Mouse (Mus musculus) testis, adult 2 months (tissue): ENCODE measurements at regions not wholly inside any gene's neighbourhood (a gene's known extent, or its start where the extent isn't known, plus 50 kb on each side); places are given as distances from the start of the nearest gene placed in this dataset.

Experiments used
- H3K27ac ChIP-seq: fragments of 200-500 bp; 2 replicates; pipeline ENCODE4 v1.5.1; 2012; ENCODE audit warnings: low read depth, low read length; ENCODE audit not compliant: control insufficient read depth, insufficient read depth
- H3K27me3 ChIP-seq: fragments of 200-500 bp; 2 replicates; pipeline ENCODE4 v1.6.1; 2012; ENCODE audit warnings: mild to moderate bottlenecking, low read length, moderate library complexity; ENCODE audit not compliant: control insufficient read depth, insufficient read depth
- H3K36me3 ChIP-seq: fragments of 200-500 bp; 2 replicates; pipeline ENCODE4 v1.6.1; 2012; ENCODE audit warnings: mild to moderate bottlenecking, low read length; ENCODE audit not compliant: control insufficient read depth, insufficient read depth
- H3K4me1 ChIP-seq: fragments of 200-500 bp; 2 replicates; pipeline ENCODE4 v1.6.1; 2012; ENCODE audit warnings: low read length; ENCODE audit not compliant: control insufficient read depth, insufficient read depth
- H3K4me3 ChIP-seq: fragments of 200-500 bp; 2 replicates; pipeline ENCODE4 v1.5.1; 2012; ENCODE audit warnings: low read depth, mild to moderate bottlenecking, low read length, moderate library complexity, mixed read lengths; ENCODE audit not compliant: control insufficient read depth
- CTCF ChIP-seq: fragments of 200-500 bp; IDR thresholded peaks from 2 replicates; pipeline ENCODE4 v1.5.1; 2012; ENCODE audit warnings: low read depth, mild to moderate bottlenecking, inconsistent platforms, low read length, moderate library complexity; ENCODE audit not compliant: control insufficient read depth, insufficient read depth, insufficient replicate concordance
- POLR2A ChIP-seq: fragments of 200-500 bp; IDR thresholded peaks from 2 replicates; pipeline ENCODE4 v1.6.1; 2012; ENCODE audit warnings: low read depth, mild to moderate bottlenecking, inconsistent platforms, low read length, moderate library complexity; ENCODE audit not compliant: control insufficient read depth

- no peaks in the 10 kb centered on the region for H3K36me3 ChIP-seq
- TF ChIP-seq CTCF = no peak
- no peak for TF ChIP-seq POLR2A
- H3K27me3 ChIP-seq = no peaks in the 10 kb centered on the region
- H3K4me1 ChIP-seq = no peaks in the 10 kb centered on the region
- no peak overlapping the region for H3K27ac ChIP-seq
- H3K4me3 ChIP-seq = no peak overlapping the region
These were observed 81.8 kb upstream of the Csl start for GRCm38 (mm10) chr10:99841167-99841843.

GRCm38 (mm10) chr10:99840179-99840876, 80.9 kb upstream of the Csl start:
- H3K4me1 ChIP-seq = no peaks in the 10 kb centered on the region
- no peak overlapping the region for H3K4me3 ChIP-seq
- TF ChIP-seq POLR2A (no peak), CTCF (no peak)
- no peak overlapping the region for H3K27ac ChIP-seq
- no peaks in the 10 kb centered on the region for H3K36me3 ChIP-seq
- H3K27me3 ChIP-seq = no peaks in the 10 kb centered on the region

GRCm38 (mm10) chr10:99836835-99837412, 77.5 kb upstream of the Csl start:
- no peak overlapping the region for H3K27ac ChIP-seq
- no peaks in the 10 kb centered on the region for H3K36me3 ChIP-seq
- H3K4me1 ChIP-seq = no peaks in the 10 kb centered on the region
- TF ChIP-seq POLR2A (no peak), CTCF (no peak)
- no peaks in the 10 kb centered on the region for H3K27me3 ChIP-seq
- no peak overlapping the region for H3K4me3 ChIP-seq

GRCm38 (mm10) chr10:99834905-99835633, 75.6 kb upstream of the Csl start:
- H3K36me3 ChIP-seq = no peaks in the 10 kb centered on the region
- H3K27ac ChIP-seq = no peak overlapping the region
- H3K4me1 ChIP-seq = no peaks in the 10 kb centered on the region
- H3K27me3 ChIP-seq = no peaks in the 10 kb centered on the region
- TF ChIP-seq POLR2A = no peak
- TF ChIP-seq CTCF = no peak
- no peak overlapping the region for H3K4me3 ChIP-seq

- H3K4me1 ChIP-seq = no peaks in the 10 kb centered on the region
- H3K4me3 ChIP-seq = no peak overlapping the region
- no peaks in the 10 kb centered on the region for H3K36me3 ChIP-seq
- no peaks in the 10 kb centered on the region for H3K27me3 ChIP-seq
- no peak for TF ChIP-seq POLR2A
- TF ChIP-seq CTCF = no peak
- no peak overlapping the region for H3K27ac ChIP-seq
These were observed 70.5 kb upstream of the Csl start for GRCm38 (mm10) chr10:99829974-99830373.

- Histone ChIP-seq H3K36me3 (no peaks in the 10 kb centered on the region), H3K27me3 (no peaks in the 10 kb centered on the region), H3K4me1 (no peaks in the 10 kb centered on the region), H3K27ac (no peak overlapping the region), H3K4me3 (no peak overlapping the region)
- TF ChIP-seq POLR2A (no peak), CTCF (no peak)
These were observed 68.0 kb upstream of the Csl start for GRCm38 (mm10) chr10:99827476-99827875.

GRCm38 (mm10) chr10:99825881-99826280, 66.4 kb upstream of the Csl start:
- Histone ChIP-seq H3K27me3 (no peaks in the 10 kb centered on the region), H3K4me1 (no peaks in the 10 kb centered on the region), H3K36me3 (no peaks in the 10 kb centered on the region), H3K27ac (no peak overlapping the region), H3K4me3 (no peak overlapping the region)
- no peak for TF ChIP-seq CTCF
- TF ChIP-seq POLR2A = no peak
